Mouse (Mus musculus) midbrain, embryonic 11.5 days (tissue): ENCODE measurements around the gene Btbd8. TPM values are rescaled to one million over a fixed set of nuclear protein-coding genes. Genes with fewer than 3 reads are reported as not detected.

Experiments
- ATAC-seq: fragments of 200-750 bp; cut with Nextera tagmentation; 2 replicates; pipeline ENCODE4 v1.8.0; 2017; ENCODE audit warnings: moderate TSS enrichment, moderate library complexity; ENCODE audit not compliant: low FRiP score
- DNase-seq: peaks from one replicate; pipeline ENCODE4 v3.0.0; 2015; ENCODE audit warnings: low spot score; ENCODE audit errors: missing footprints
- H3K27ac ChIP-seq: fragments of 300-500 bp; sonication (generic); 2 replicates; pipeline ENCODE4 v1.5.1; 2014; ENCODE audit warnings: low read depth, low read length
- H3K27me3 ChIP-seq: fragments of 300-500 bp; sonication (generic); 2 replicates; pipeline ENCODE4 v1.6.1; 2014; ENCODE audit warnings: mild to moderate bottlenecking, low read length, moderate library complexity, mixed read lengths; ENCODE audit not compliant: control insufficient read depth, insufficient read depth
- H3K36me3 ChIP-seq: fragments of 300-500 bp; sonication (generic); 2 replicates; pipeline ENCODE4 v1.6.1; 2014; ENCODE audit warnings: mild to moderate bottlenecking, low read length, moderate library complexity, mixed read lengths; ENCODE audit not compliant: control insufficient read depth, insufficient read depth
- H3K4me1 ChIP-seq: fragments of 300-500 bp; sonication (generic); 2 replicates; pipeline ENCODE4 v1.6.1; 2014; ENCODE audit warnings: low read length; ENCODE audit not compliant: control insufficient read depth, insufficient read depth
- H3K4me2 ChIP-seq: fragments of 300-500 bp; sonication (generic); 2 replicates; pipeline ENCODE4 v1.6.1; 2014; ENCODE audit warnings: mild to moderate bottlenecking, moderate library complexity
- H3K4me3 ChIP-seq: fragments of 300-500 bp; sonication (generic); 2 replicates; pipeline ENCODE4 v1.5.1; 2014; ENCODE audit warnings: low read depth, low read length
- H3K9ac ChIP-seq: fragments of 300-500 bp; sonication (generic); 2 replicates; pipeline ENCODE4 v1.6.1; 2014; ENCODE audit warnings: low read length
- H3K9me3 ChIP-seq: fragments of 300-500 bp; sonication (generic); 2 replicates; pipeline ENCODE4 v1.6.1; 2016; ENCODE audit warnings: low read length; ENCODE audit not compliant: control insufficient read depth
- WGBS: fragments of 180-500 bp; shearing (Covaris S2); extraction: QIAGEN DNeasy Blood & Tissue Kit; methylation state at CpG from one replicate; pipeline ENCODE4 v1.1.7; 2014; 5-methylcytosine and 5-hydroxymethylcytosine counted together
- polyA plus RNA-seq: library from polyadenylated mRNA; unstranded; fragments of >200 nt; fragmentation: Nextera tagmentation; extraction: Ambion mirVana; gene quantifications from 2 replicates; pipeline ENCODE4 v1.2.1, GENCODE M21; 2014

Btbd8 gene
- polyA plus RNA-seq, 1 experiment from 2014 or later, result 10.0 TPM

GRCm38 (mm10) chr5:107498806-107499310, 61.1 kb downstream of the Btbd8 start:
- Histone ChIP-seq H3K4me1 (peaks cover 10% of the 10 kb centered on the region; the same call in 1 of the 2 replicates), H3K36me3 (no peaks in the 10 kb centered on the region), H3K27ac (no peak overlapping the region), H3K9me3 (no peaks in the 10 kb centered on the region), H3K4me2 (peak overlapping the region; percentile 29), H3K9ac (peak overlapping the region; percentile 20; the same call in 1 of the 2 replicates), H3K27me3 (no peaks in the 10 kb centered on the region), H3K4me3 (no peak overlapping the region)
- DNase-seq, result peak; percentile 84
- 71% methylated on average over 5 of the region's 5 CpGs for WGBS
- no peak for ATAC-seq

- Histone ChIP-seq H3K4me1 (peaks cover 10% of the 10 kb centered on the region; the same call in 1 of the 2 replicates), H3K27me3 (no peaks in the 10 kb centered on the region), H3K27ac (no peak overlapping the region), H3K36me3 (no peaks in the 10 kb centered on the region), H3K4me2 (no peak overlapping the region), H3K9ac (no peak overlapping the region), H3K9me3 (no peaks in the 10 kb centered on the region), H3K4me3 (no peak overlapping the region)
- DNase-seq (no peak), ATAC-seq (no peak)
- WGBS, result 93% methylated on average over 5 of the region's 5 CpGs
Observed at GRCm38 (mm10) chr5:107499891-107500535, 62.2 kb downstream of the Btbd8 start.

- ATAC-seq (no peak), DNase-seq (no peak)
- Histone ChIP-seq H3K36me3 (no peaks in the 10 kb centered on the region), H3K4me2 (no peak overlapping the region), H3K27me3 (no peaks in the 10 kb centered on the region), H3K4me1 (peaks cover 10% of the 10 kb centered on the region; the same call in 1 of the 2 replicates), H3K9ac (no peak overlapping the region), H3K27ac (no peak overlapping the region), H3K4me3 (no peak overlapping the region), H3K9me3 (no peaks in the 10 kb centered on the region)
- WGBS, result 71% methylated on average over 1 of the region's 1 CpGs
Observed at GRCm38 (mm10) chr5:107500741-107501140, 62.9 kb downstream of the Btbd8 start.

GRCm38 (mm10) chr5:107507321-107507720, 69.5 kb downstream of the Btbd8 start, which contains the start of gene Gm42669:
TSS of gene Gm42669 (plus strand) at chr5:107507621.
- Histone ChIP-seq H3K27ac (no peak within 1 kb of the TSS), H3K4me3 (no peak within 1 kb of the TSS), H3K9ac (no peak within 1 kb of the TSS), H3K36me3 (no peaks in the 10 kb centered on the region), H3K4me2 (no peak within 1 kb of the TSS), H3K27me3 (no peaks in the 10 kb centered on the region), H3K9me3 (no peaks in the 10 kb centered on the region), H3K4me1 (no peaks in the 10 kb centered on the region)
- DNase-seq, result peak; percentile 4
- ATAC-seq, result no peak
- 83% methylated on average over 4 of the region's 4 CpGs for WGBS

GRCm38 (mm10) chr5:107510503-107510902, 72.7 kb downstream of the Btbd8 start:
- no peak for DNase-seq
- no peaks in the 10 kb centered on the region for H3K27me3 ChIP-seq
- no peak overlapping the region for H3K4me3 ChIP-seq
- no peaks in the 10 kb centered on the region for H3K36me3 ChIP-seq
- no peak overlapping the region for H3K9ac ChIP-seq
- H3K9me3 ChIP-seq, result no peaks in the 10 kb centered on the region
- H3K4me2 ChIP-seq, result no peak overlapping the region
- H3K27ac ChIP-seq, result no peak overlapping the region
- WGBS, result 90% methylated on average over 10 of the region's 10 CpGs
- no peaks in the 10 kb centered on the region for H3K4me1 ChIP-seq
- no peak for ATAC-seq

- no peaks in the 10 kb centered on the region for H3K36me3 ChIP-seq
- peak; percentile 75 for DNase-seq
- H3K4me2 ChIP-seq, result no peak overlapping the region
- no peaks in the 10 kb centered on the region for H3K4me1 ChIP-seq
- WGBS, result 57% methylated on average over 2 of the region's 2 CpGs
- H3K9me3 ChIP-seq, result no peaks in the 10 kb centered on the region
- H3K4me3 ChIP-seq, result no peak overlapping the region
- H3K27ac ChIP-seq, result no peak overlapping the region
- no peak for ATAC-seq
- no peaks in the 10 kb centered on the region for H3K27me3 ChIP-seq
- H3K9ac ChIP-seq, result no peak overlapping the region
Observed at GRCm38 (mm10) chr5:107511326-107511725, 73.5 kb downstream of the Btbd8 start.

- no peaks in the 10 kb centered on the region for H3K27me3 ChIP-seq
- no peak overlapping the region for H3K4me2 ChIP-seq
- no peaks in the 10 kb centered on the region for H3K4me1 ChIP-seq
- DNase-seq, result peak; percentile 89
- 50% methylated on average over 7 of the region's 7 CpGs for WGBS
- no peaks in the 10 kb centered on the region for H3K9me3 ChIP-seq
- H3K27ac ChIP-seq, result no peak overlapping the region
- no peaks in the 10 kb centered on the region for H3K36me3 ChIP-seq
- no peak overlapping the region for H3K4me3 ChIP-seq
- no peak for ATAC-seq
- H3K9ac ChIP-seq, result no peak overlapping the region
Observed at GRCm38 (mm10) chr5:107513583-107513982, 75.8 kb downstream of the Btbd8 start.

- Histone ChIP-seq H3K9me3 (no peaks in the 10 kb centered on the region), H3K4me2 (no peak overlapping the region), H3K9ac (no peak overlapping the region), H3K36me3 (no peaks in the 10 kb centered on the region), H3K27me3 (no peaks in the 10 kb centered on the region), H3K27ac (no peak overlapping the region), H3K4me1 (no peaks in the 10 kb centered on the region), H3K4me3 (no peak overlapping the region)
- DNase-seq (peak; percentile 59), ATAC-seq (no peak)
- WGBS, result 89% methylated on average over 3 of the region's 3 CpGs
Observed at GRCm38 (mm10) chr5:107515453-107515852, 77.7 kb downstream of the Btbd8 start.

GRCm38 (mm10) chr5:107516087-107516486, 78.3 kb downstream of the Btbd8 start:
- DNase-seq (peak; percentile 45), ATAC-seq (no peak)
- H3K4me2 ChIP-seq, result no peak overlapping the region
- H3K36me3 ChIP-seq, result no peaks in the 10 kb centered on the region
- no peak overlapping the region for H3K4me3 ChIP-seq
- no peak overlapping the region for H3K27ac ChIP-seq
- no peaks in the 10 kb centered on the region for H3K27me3 ChIP-seq
- H3K9ac ChIP-seq, result no peak overlapping the region
- H3K4me1 ChIP-seq, result no peaks in the 10 kb centered on the region
- H3K9me3 ChIP-seq, result no peaks in the 10 kb centered on the region
- 94% methylated on average over 1 of the region's 1 CpGs for WGBS
